Mouse (Mus musculus) C2C12 (cell line): ENCODE measurements at regions not wholly inside any gene's neighbourhood (a gene's known extent, or its start where the extent isn't known, plus 50 kb on each side); places are given as distances from the start of the nearest gene placed in this dataset.

Experiments used
- CEBPB ChIP-seq: IDR thresholded peaks from one replicate; pipeline ENCODE4 v1.6.1; 2011; ENCODE audit warnings: low read depth, mild to moderate bottlenecking, control low read depth, moderate library complexity
- CTCF ChIP-seq: IDR thresholded peaks from one replicate; pipeline ENCODE4 v1.5.1; 2011; ENCODE audit not compliant: control insufficient read depth, insufficient read depth, insufficient read length
- FOSL1 ChIP-seq: IDR thresholded peaks from one replicate; pipeline ENCODE4 v1.8.0; 2011; ENCODE audit warnings: mild to moderate bottlenecking, low read length; ENCODE audit not compliant: poor library complexity, insufficient read depth, severe bottlenecking
- MAX ChIP-seq: IDR thresholded peaks from one replicate; pipeline ENCODE4 v1.6.1; 2011; ENCODE audit warnings: mild to moderate bottlenecking, control low read depth
- MYOD1 ChIP-seq: IDR thresholded peaks from one replicate; pipeline ENCODE4 v1.6.1; 2011; ENCODE audit warnings: low read depth; ENCODE audit not compliant: control insufficient read depth, insufficient read length
- MYOG ChIP-seq: IDR thresholded peaks from one replicate; pipeline ENCODE4 v1.6.1; 2011; ENCODE audit not compliant: control insufficient read depth, insufficient read length; ENCODE audit errors: extremely low read depth
- USF1 ChIP-seq: IDR thresholded peaks from one replicate; pipeline ENCODE4 v1.6.1; 2011; ENCODE audit warnings: low read depth, mild to moderate bottlenecking, control low read depth, moderate library complexity

DNA sequence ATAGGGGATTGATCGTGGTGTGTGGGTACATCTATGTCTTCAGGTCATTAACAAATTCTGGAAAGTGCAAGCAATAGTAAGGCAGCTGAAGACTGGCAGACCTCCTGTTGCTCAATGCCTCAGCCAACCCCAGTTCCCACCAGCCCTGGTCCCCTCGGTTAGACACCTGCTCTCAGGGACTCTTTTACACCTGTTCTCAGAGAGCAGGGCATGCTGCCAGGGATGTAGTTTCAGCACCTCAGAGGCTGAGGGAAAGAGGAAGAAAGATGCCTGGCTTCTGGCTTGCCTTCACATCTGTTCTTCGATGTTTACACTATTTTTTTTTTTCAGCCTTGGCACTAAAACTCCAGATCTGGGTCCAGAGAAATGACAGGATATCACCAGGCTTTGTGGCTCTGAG is 362.2 kb upstream of the Zmiz1 start:
- TF ChIP-seq CTCF (no peak), USF1 (no peak), MAX (no peak), MYOG (no peak), CEBPB (no peak), MYOD1 (no peak), FOSL1 (no peak)
